Mouse (Mus musculus) gastrocnemius, adult 2 months (tissue): ENCODE data around the gene Ecm1. TPM values are rescaled to one million over a fixed set of nuclear protein-coding genes. Genes with fewer than 3 reads are reported as not detected.
A peak's percentile ranks its signal among the peaks of the same experiment; 100 is the strongest.

Experiments used
- DNase-seq: peaks from one replicate; pipeline ENCODE4 v3.0.0; 2022
- H3K27ac ChIP-seq: fragments of 200-600 bp; 2 replicates; pipeline ENCODE4 v1.8.1; 2022; ENCODE audit warnings: mild to moderate bottlenecking
- H3K4me3 ChIP-seq: fragments of 200-600 bp; 2 replicates; pipeline ENCODE4 v1.8.1; 2022; ENCODE audit warnings: mild to moderate bottlenecking, moderate library complexity
- CTCF ChIP-seq: fragments of 200-600 bp; IDR thresholded peaks from 2 replicates; pipeline ENCODE4 v1.8.1; 2022; ENCODE audit warnings: antibody characterized with exemption, mild to moderate bottlenecking, moderate library complexity
- intact Hi-C: fragments of 180-260 bp; cut with DNase I; formaldehyde crosslinking; loops from one replicate; pipeline ENCODE4 v1.15.1; 2025
- long read RNA-seq, 2 experiments: library from polyadenylated mRNA; stranded (forward); transcript quantifications; one replicate each; pipeline ENCODE4 v2.0.0; 2021
- total RNA-seq, 2 experiments: library from RNA; stranded (reverse); gene quantifications; 2 replicates each; pipeline ENCODE4 v1.2.3; 2021

Gene Ecm1
- 10 to 100 TPM; 18.0 to 23.0 TPM for total RNA-seq
- long read RNA-seq, experiment 1, transcript Ecm1-202 (11 exons, 1,900 nt): major isoform, 12 of 28 reads
- long read RNA-seq, experiment 1, partial matches to known transcripts: 3 of 28 reads
- long read RNA-seq, experiment 1, other reads (novel, unspliced or antisense): 9 of 28 reads
- long read RNA-seq, experiment 2, transcript Ecm1-202 (11 exons, 1,900 nt): major isoform, 9 of 15 reads
- long read RNA-seq, experiment 2, partial matches to known transcripts: 0 of 15 reads
- long read RNA-seq, experiment 2, other reads (novel, unspliced or antisense): 5 of 15 reads

DNA sequence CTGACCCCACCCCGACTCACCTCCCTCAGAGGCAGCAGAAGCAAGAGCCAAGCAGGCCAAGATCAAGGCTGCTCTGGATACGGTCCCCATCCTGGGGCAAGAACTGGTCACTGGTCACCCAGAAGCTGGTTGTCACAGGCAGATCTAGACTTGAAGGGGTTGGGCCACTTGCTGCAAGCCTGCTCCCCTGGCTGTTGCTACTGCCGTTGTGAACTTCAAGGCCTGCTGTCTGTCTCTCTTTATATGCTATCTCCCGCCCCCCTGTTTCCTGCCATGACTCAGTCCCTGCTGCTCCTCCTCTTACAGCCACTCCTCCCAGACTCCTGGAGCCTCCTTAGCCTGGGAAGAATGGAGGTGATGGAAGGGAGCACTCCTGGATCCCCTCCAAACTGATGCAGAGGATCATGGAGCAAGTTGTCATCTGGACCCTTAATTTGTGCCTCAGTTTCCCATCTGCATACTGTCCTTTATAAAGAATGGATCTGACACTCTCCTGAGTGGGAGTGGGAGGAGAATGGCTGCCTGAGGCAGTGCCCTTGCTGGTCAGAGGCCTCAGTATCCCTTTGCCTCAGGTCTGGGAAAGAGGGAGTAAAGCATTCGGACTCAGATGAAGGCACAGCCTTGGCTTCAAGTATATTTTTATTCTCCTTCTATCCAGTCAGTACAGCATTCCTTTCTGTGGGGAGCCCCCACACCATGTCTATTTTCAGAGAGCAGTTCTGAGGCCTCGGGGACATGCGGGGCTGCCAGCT, at the start of gene Ecm1:
TSS of gene Ecm1 (minus strand) at position 217 of the 752 bp plus-strand sequence.
- H3K27ac ChIP-seq: peak within 1 kb of the TSS; percentile 76

DNA sequence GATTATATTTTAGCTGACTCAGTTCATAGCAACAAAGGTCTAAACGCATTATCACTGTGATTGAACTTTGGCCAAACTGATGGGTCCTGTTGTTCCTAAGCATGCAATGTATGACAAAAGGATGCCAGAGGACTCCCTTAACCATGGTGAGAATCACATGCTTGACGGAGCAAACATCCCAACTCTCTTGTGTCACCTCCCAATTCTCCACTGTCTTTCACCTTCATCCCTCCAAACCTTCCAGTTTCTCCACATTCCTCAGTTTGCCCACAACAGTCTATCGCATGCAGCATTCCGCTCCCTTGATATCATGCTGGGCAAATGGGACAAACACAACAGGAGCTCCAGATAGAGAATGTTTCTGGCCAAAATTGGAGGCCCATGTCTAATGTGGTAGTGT, 46.1 kb upstream of the Ecm1 start:
- intact Hi-C loops: no loop called here
- no peak for TF ChIP-seq CTCF
- no peak overlapping the region for H3K27ac ChIP-seq
- H3K4me3 ChIP-seq: no peak overlapping the region
- no peak for DNase-seq

More for the DNA sequence above, at the start of gene Ecm1:
- peak within 1 kb of the TSS; percentile 59 for H3K4me3 ChIP-seq
- TF ChIP-seq CTCF: no peak
- intact Hi-C loops: no loop called here
- DNase-seq: peak; percentile 65

DNA sequence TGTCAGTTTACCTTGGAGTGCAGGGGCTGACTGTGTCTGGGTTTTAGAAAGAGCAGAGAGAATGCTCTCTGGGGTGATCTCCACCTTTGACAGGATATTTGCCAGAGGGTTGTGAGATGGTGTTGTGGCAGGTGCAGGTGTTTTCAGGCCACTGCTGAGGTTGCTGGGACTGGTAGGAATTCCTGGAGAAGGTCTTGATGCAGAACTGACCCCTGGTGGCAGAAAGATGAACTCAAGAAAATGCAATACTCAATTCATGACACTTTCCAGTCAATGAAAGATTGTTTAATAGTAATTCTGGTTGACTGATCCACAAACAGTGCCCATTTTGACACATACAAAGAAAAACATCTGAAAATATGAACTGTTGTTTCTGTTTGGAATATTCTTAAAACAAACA, 32.6 kb upstream of the Ecm1 start:
- intact Hi-C loops: loop anchor here (1.0 to 5.0 kb wide), 3 partner anchors 60 to 255 kb away; no protein-coding TSS in a partner anchor

GRCm38 (mm10) chr3:95765534-95765933, 26.2 kb upstream of the Ecm1 start:
- intact Hi-C loops: no loop called here
- H3K27ac ChIP-seq: no peak overlapping the region

More for the DNA sequence above, 32.6 kb upstream of the Ecm1 start:
- peak; percentile 67 for TF ChIP-seq CTCF
- Histone ChIP-seq H3K27ac (no peak overlapping the region), H3K4me3 (no peak overlapping the region)
- no peak for DNase-seq

DNA sequence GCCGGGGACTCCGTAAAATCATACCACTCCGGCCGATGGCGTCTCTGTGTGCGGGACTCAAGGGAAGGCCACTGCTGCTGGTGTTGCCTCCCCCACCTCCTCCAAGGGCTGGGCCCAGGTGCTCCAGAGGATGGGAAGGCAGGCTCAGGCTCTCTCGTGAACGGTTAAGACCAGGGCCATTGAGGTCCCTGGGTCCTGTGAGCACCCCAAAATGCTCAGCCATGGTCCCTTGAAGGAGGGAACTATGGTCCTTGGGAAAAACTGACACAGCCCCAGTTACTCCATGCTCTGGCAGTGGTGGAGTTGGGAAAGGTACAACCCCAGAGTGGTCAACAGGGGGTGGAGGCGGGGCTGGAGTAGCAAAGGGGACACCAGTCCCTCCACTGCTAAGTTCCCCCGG, 24.4 kb upstream of the Ecm1 start:
- H3K27ac ChIP-seq: no peak overlapping the region
- intact Hi-C loops: no loop called here

More at GRCm38 (mm10) chr3:95765534-95765933, 26.2 kb upstream of the Ecm1 start:
- no peak for DNase-seq
- H3K4me3 ChIP-seq: no peak overlapping the region
- peak; percentile 33 for TF ChIP-seq CTCF

GRCm38 (mm10) chr3:95762961-95763360, 23.6 kb upstream of the Ecm1 start:
- TF ChIP-seq CTCF: no peak
- intact Hi-C loops: no loop called here
- no peak for DNase-seq
- Histone ChIP-seq H3K27ac (no peak overlapping the region), H3K4me3 (no peak overlapping the region)

More for the DNA sequence above, 24.4 kb upstream of the Ecm1 start:
- no peak for TF ChIP-seq CTCF
- DNase-seq: no peak
- H3K4me3 ChIP-seq: no peak overlapping the region

DNA sequence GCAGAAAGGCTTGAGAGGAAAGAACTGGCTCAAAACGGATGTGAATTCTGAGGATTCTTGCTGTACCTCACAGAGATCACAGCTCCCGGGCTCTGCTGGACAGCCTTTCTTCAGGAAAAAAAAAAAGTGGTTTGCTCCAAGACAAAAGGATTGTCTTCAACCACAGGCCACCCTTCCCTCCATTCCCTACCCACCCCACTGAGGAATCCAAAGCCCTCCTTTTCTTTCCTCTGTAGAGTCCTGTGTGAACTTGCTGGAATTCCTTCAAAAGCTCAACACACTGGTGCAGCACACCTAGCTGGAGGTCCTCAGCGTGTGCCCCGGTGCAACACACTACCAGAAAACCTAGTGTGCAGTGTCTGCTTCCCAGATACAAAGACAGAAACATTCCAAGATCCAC, 22.4 kb upstream of the Ecm1 start:
- Histone ChIP-seq H3K27ac (no peak overlapping the region), H3K4me3 (no peak overlapping the region)
- TF ChIP-seq CTCF: no peak
- DNase-seq: no peak
- intact Hi-C loops: no loop called here

DNA sequence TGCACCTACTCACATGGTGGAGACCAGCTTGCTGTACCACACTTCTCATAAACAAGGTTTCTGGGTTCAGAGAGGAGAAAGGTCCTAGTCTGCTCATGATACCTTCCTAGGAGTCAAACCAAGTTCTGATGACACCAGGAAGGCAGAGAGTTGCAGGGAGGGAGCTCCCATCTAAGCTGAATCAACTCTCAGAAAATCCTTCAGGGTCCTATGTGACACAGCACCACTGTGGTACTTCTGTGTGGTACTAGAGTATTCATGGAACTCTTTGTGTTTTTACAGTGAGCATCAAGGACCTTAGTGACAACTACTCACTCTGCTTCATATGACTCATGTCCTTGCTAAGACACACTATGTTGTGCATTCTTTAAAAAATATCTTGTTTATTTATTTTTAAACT, 21.3 kb upstream of the Ecm1 start:
- H3K4me3 ChIP-seq: no peak overlapping the region
- intact Hi-C loops: no loop called here
- H3K27ac ChIP-seq: no peak overlapping the region
- DNase-seq: no peak
- no peak for TF ChIP-seq CTCF

DNA sequence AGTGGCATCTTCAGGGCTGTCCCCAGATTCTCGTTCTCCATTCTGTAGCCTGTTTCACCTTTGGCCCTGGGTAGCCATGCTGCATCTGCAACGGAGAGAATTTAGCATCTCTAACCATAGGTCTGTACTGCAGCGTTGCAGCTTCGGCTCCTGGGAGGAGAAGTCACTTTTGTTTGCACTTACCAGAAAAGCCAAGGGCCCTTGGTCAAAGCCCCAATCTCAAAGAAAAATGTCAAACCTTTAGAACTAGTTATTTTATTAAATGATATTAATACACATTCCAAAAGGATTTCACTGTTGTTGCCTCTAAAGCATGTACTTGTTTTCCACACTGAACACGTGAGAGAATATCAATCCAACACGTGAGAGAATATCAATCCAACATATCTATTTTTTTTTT, 20.7 kb upstream of the Ecm1 start, which contains the start of gene Tars2:
TSS of gene Tars2 (minus strand) at position 101 of the 400 bp plus-strand sequence.
- Histone ChIP-seq H3K27ac (no peak within 1 kb of the TSS), H3K4me3 (no peak within 1 kb of the TSS)
- no peak for TF ChIP-seq CTCF
- DNase-seq: no peak
- intact Hi-C loops: no loop called here

GRCm38 (mm10) chr3:95758467-95759218, 19.3 kb upstream of the Ecm1 start:
- TF ChIP-seq CTCF: no peak
- Histone ChIP-seq H3K27ac (no peak overlapping the region), H3K4me3 (no peak overlapping the region)
- intact Hi-C loops: no loop called here
- DNase-seq: no peak

- intact Hi-C loops: no loop called here
Observed at GRCm38 (mm10) chr3:95756808-95757207, 17.4 kb upstream of the Ecm1 start.

GRCm38 (mm10) chr3:95754345-95755206, 15.2 kb upstream of the Ecm1 start:
- peak; percentile 94 for DNase-seq
- no peak for TF ChIP-seq CTCF
- Histone ChIP-seq H3K4me3 (peak overlapping the region; percentile 84), H3K27ac (peak overlapping the region; percentile 89)
- intact Hi-C loops: loop anchor here (2.0 to 5.0 kb wide), 2 partner anchors 52 to 122 kb away; no protein-coding TSS in a partner anchor

More at GRCm38 (mm10) chr3:95756808-95757207, 17.4 kb upstream of the Ecm1 start:
- no peak for TF ChIP-seq CTCF
- no peak for DNase-seq
- Histone ChIP-seq H3K4me3 (no peak overlapping the region), H3K27ac (no peak overlapping the region)
